In genomic region chr13:22026058-22027031, GRCm38 (mm10) we compare ENCODE assay signal across 8 mouse cellular contexts. TPM values are rescaled to one million over a fixed set of nuclear protein-coding genes. Genes with fewer than 3 reads are reported as not detected.
DNase-seq lines count a peak whose midpoint lies in the region; ATAC-seq lines count a peak whose summit lies in the region.

No protein-coding gene starts in this region.

- H3K27me3 ChIP-seq in hindbrain, embryonic 12.5 days, result peaks cover 4% of the 10 kb centered on the region; the same call in 1 of the 2 replicates
- H3K27me3 ChIP-seq in lung, embryonic 16.5 days (ENCODE audit: control insufficient read depth, insufficient read depth, low read depth, low read length), result no peaks in the 10 kb centered on the region

- DNase-seq in MN1 (ENCODE audit: low spot score), result peak; percentile 89
- DNase-seq in cerebellum, postnatal 10 days, result peak; percentile 92 to 94
- DNase-seq in frontal cortex, postnatal 14 days (ENCODE audit: low spot score in 2 of 2), result peak; percentile 64 to 90
- DNase-seq in layer of hippocampus, postnatal 10 days (ENCODE audit: low spot score in 2 of 2), result peak; percentile 89 to 92
- peak; percentile 97 for DNase-seq in retina, embryonic 14.5 days (ENCODE audit: low spot score)
- peak; percentile 89 for DNase-seq in thymus, postnatal 25 days

- H3K4me3 ChIP-seq in hindbrain, embryonic 12.5 days, result peak overlapping the region; percentile 43
- H3K4me3 ChIP-seq in lung, embryonic 16.5 days (ENCODE audit: low read length), result peak overlapping the region; percentile 53

- peaks cover 8% of the 10 kb centered on the region for H3K4me1 ChIP-seq in hindbrain, embryonic 12.5 days
- H3K4me1 ChIP-seq in lung, embryonic 16.5 days (replicated peaks; ENCODE audit: control insufficient read depth, insufficient read depth, low read length), result peaks cover 6% of the 10 kb centered on the region; the same call in 1 of the 2 replicates

- WGBS in hindbrain, embryonic 12.5 days, result 1% methylated on average over 35 of the region's 35 CpGs
- WGBS in lung, embryonic 16.5 days, result under 1% methylated on average over 35 of the region's 35 CpGs

- no peak for ATAC-seq in hindbrain, embryonic 12.5 days (ENCODE audit: low FRiP score)
- no peak for ATAC-seq in lung, embryonic 16.5 days (ENCODE audit: low read depth)

- no peaks in the 10 kb centered on the region for H3K36me3 ChIP-seq in hindbrain, embryonic 12.5 days
- no peaks in the 10 kb centered on the region for H3K36me3 ChIP-seq in lung, embryonic 16.5 days (ENCODE audit: control insufficient read depth, insufficient read depth, low read length)

- H3K9me3 ChIP-seq in hindbrain, embryonic 12.5 days (replicated peaks), result no peaks in the 10 kb centered on the region
- no peaks in the 10 kb centered on the region for H3K9me3 ChIP-seq in lung, embryonic 16.5 days (ENCODE audit: control insufficient read depth, low read length)

- H3K27ac ChIP-seq in hindbrain, embryonic 12.5 days, result 0 out of 2 replicates have a peak overlapping the region, but pooled peaks have one; percentile 31
- H3K27ac ChIP-seq in lung, embryonic 16.5 days (ENCODE audit: low read length), result peak overlapping the region; percentile 56

- peak overlapping the region; percentile 58 for H3K4me2 ChIP-seq in hindbrain, embryonic 12.5 days (replicated peaks)
- H3K4me2 ChIP-seq in lung, embryonic 16.5 days (ENCODE audit: low read depth, low read length), result peak overlapping the region; percentile 71

- H3K9ac ChIP-seq in hindbrain, embryonic 12.5 days, result peak overlapping the region; percentile 55; the same call in 1 of the 2 replicates
- H3K9ac ChIP-seq in lung, embryonic 16.5 days (ENCODE audit: low read length), result peak overlapping the region; percentile 61

RNA-seq across cellular contexts. Expression of gene Hist1h2ah, which starts 9.0 kb away (rescaled TPM):
- 17.9 TPM in 1 of 2 replicates, not detected in the other for polyA plus RNA-seq in hindbrain, embryonic 12.5 days (2016; fragmentation: Nextera tagmentation; extraction: Ambion mirVana)
- 10 to 100 TPM; 64.1 to 78.6 TPM for total RNA-seq in layer of hippocampus, postnatal 10 days (2021)
- polyA plus RNA-seq in lung, embryonic 16.5 days (2015; fragmentation: Nextera tagmentation; extraction: Ambion mirVana), result 2.3 and 15.3 TPM in 2 replicates

RNA-seq across cellular contexts. Expression of gene Hist1h2bk, which starts 9.3 kb away (rescaled TPM):
- 5.5 and 9.1 TPM in 2 replicates for polyA plus RNA-seq in hindbrain, embryonic 12.5 days (2016; fragmentation: Nextera tagmentation; extraction: Ambion mirVana)
- total RNA-seq in layer of hippocampus, postnatal 10 days (2021), result 10 to 100 TPM; 73.9 to 80.0 TPM
- polyA plus RNA-seq in lung, embryonic 16.5 days (2015; fragmentation: Nextera tagmentation; extraction: Ambion mirVana), result 6.6 and 7.3 TPM in 2 replicates

RNA-seq across cellular contexts. Expression of gene Hist1h4i, which starts 14.8 kb away (rescaled TPM):
- 18.2 and 20.9 TPM in 2 replicates for polyA plus RNA-seq in hindbrain, embryonic 12.5 days (2016; fragmentation: Nextera tagmentation; extraction: Ambion mirVana)
- 10 to 100 TPM; 51.2 to 53.7 TPM for total RNA-seq in layer of hippocampus, postnatal 10 days (2021)
- 23.6 and 24.3 TPM in 2 replicates for polyA plus RNA-seq in lung, embryonic 16.5 days (2015; fragmentation: Nextera tagmentation; extraction: Ambion mirVana)

RNA-seq across cellular contexts. Expression of gene Hist1h2ag, which starts 16.4 kb away (rescaled TPM):
- 52.7 and 56.3 TPM in 2 replicates for polyA plus RNA-seq in hindbrain, embryonic 12.5 days (2016; fragmentation: Nextera tagmentation; extraction: Ambion mirVana)
- total RNA-seq in layer of hippocampus, postnatal 10 days (2021), result 10 to 100 TPM; 33.8 to 36.8 TPM
- 36.8 and 53.7 TPM in 2 replicates for polyA plus RNA-seq in lung, embryonic 16.5 days (2015; fragmentation: Nextera tagmentation; extraction: Ambion mirVana)

RNA-seq across cellular contexts. Expression of gene Hist1h2bj, which starts 16.7 kb away (rescaled TPM):
- 7.2 and 11.9 TPM in 2 replicates for polyA plus RNA-seq in hindbrain, embryonic 12.5 days (2016; fragmentation: Nextera tagmentation; extraction: Ambion mirVana)
- total RNA-seq in layer of hippocampus, postnatal 10 days (2021), result 10 to 100 TPM; 29.4 to 36.1 TPM
- polyA plus RNA-seq in lung, embryonic 16.5 days (2015; fragmentation: Nextera tagmentation; extraction: Ambion mirVana), result 12.9 and 16.4 TPM in 2 replicates
